Mouse (Mus musculus) heart, postnatal 0 days (tissue): ENCODE measurements around the gene Rorc. TPM values are rescaled to one million over a fixed set of nuclear protein-coding genes. Genes with fewer than 3 reads are reported as not detected.

Experiments used
- ATAC-seq: fragments of 200-750 bp; cut with Nextera tagmentation; 2 replicates; pipeline ENCODE4 v1.8.0; 2017; ENCODE audit warnings: low read depth, moderate number of reproducible peaks, moderate library complexity; ENCODE audit not compliant: insufficient read depth
- DNase-seq: peaks from one replicate; pipeline ENCODE4 v3.0.0-alpha.2; 2016; ENCODE audit warnings: low spot score
- H3K27ac ChIP-seq: fragments of 300-500 bp; sonication (generic); 2 replicates; pipeline ENCODE4 v1.5.1; 2014; ENCODE audit warnings: low read depth, mild to moderate bottlenecking
- H3K27me3 ChIP-seq: fragments of 300-500 bp; sonication (generic); 2 replicates; pipeline ENCODE4 v1.6.1; 2014; ENCODE audit warnings: low read length, mixed read lengths; ENCODE audit not compliant: control insufficient read depth, insufficient read depth
- H3K36me3 ChIP-seq: fragments of 300-500 bp; sonication (generic); replicated peaks from 2 replicates; pipeline ENCODE4 v1.6.1; 2014; ENCODE audit warnings: low read length, mixed read lengths; ENCODE audit not compliant: control insufficient read depth, insufficient read depth
- H3K4me1 ChIP-seq: fragments of 300-500 bp; sonication (generic); 2 replicates; pipeline ENCODE4 v1.6.1; 2014; ENCODE audit warnings: antibody characterized with exemption; ENCODE audit not compliant: control insufficient read depth, insufficient read depth
- H3K4me2 ChIP-seq: fragments of 300-500 bp; sonication (generic); 2 replicates; pipeline ENCODE4 v1.6.1; 2014; ENCODE audit warnings: low read depth, mild to moderate bottlenecking, low read length, moderate library complexity
- H3K4me3 ChIP-seq: fragments of 300-500 bp; sonication (generic); 2 replicates; pipeline ENCODE4 v1.5.1; 2014; ENCODE audit warnings: low read depth, low read length
- H3K9ac ChIP-seq: fragments of 300-500 bp; sonication (generic); replicated peaks from 2 replicates; pipeline ENCODE4 v1.6.1; 2014; ENCODE audit warnings: low read depth, low read length, mixed read lengths
- H3K9me3 ChIP-seq: fragments of 300-500 bp; sonication (generic); replicated peaks from 2 replicates; pipeline ENCODE4 v1.6.1; 2016; ENCODE audit warnings: low read length; ENCODE audit not compliant: control insufficient read depth
- CTCF ChIP-seq: IDR thresholded peaks from 2 replicates; pipeline ENCODE4 v1.5.1; 2016; ENCODE audit warnings: antibody characterized with exemption, control low read depth, low read depth
- EP300 ChIP-seq: IDR thresholded peaks from 2 replicates; pipeline ENCODE4 v1.6.1; 2016; ENCODE audit warnings: antibody characterized with exemption, low read depth
- WGBS: fragments of 180-500 bp; shearing (Covaris S2); extraction: QIAGEN DNeasy Blood & Tissue Kit; methylation state at CpG from one replicate; pipeline ENCODE4 v1.1.7; 2014; 5-methylcytosine and 5-hydroxymethylcytosine counted together
- polyA plus RNA-seq: library from polyadenylated mRNA; unstranded; fragments of >200 nt; fragmentation: Nextera tagmentation; extraction: Ambion mirVana; gene quantifications from 2 replicates; pipeline ENCODE4 v1.2.1, GENCODE M21; 2015
- total RNA-seq: library from RNA; depleted of rRNA; stranded (reverse); fragments of >200 nt; gene quantifications from 2 replicates; pipeline ENCODE4 v1.2.3, GENCODE M21; 2014; ENCODE audit warnings: low replicate concordance; rRNA removed

Rorc gene
- 37.2 and 55.0 TPM in 2 replicates for total RNA-seq
- polyA plus RNA-seq, result 13.5 and 17.1 TPM in 2 replicates

GRCm38 (mm10) chr3:94372641-94373040 lies at the start of gene Rorc:
TSS of gene Rorc (plus strand) at chr3:94372794.
- H3K27me3 ChIP-seq, result no peaks in the 10 kb centered on the region
- TF ChIP-seq CTCF, result no peak
- TF ChIP-seq EP300, result no peak
- WGBS, result 14% methylated on average over 5 of the region's 5 CpGs
- peaks cover 17% of the 10 kb centered on the region; the same call in 1 of the 2 replicates for H3K4me1 ChIP-seq
- H3K36me3 ChIP-seq, result no peaks in the 10 kb centered on the region
- no peaks in the 10 kb centered on the region for H3K9me3 ChIP-seq
- H3K4me2 ChIP-seq, result peak within 1 kb of the TSS; percentile 72
- H3K9ac ChIP-seq, result peak within 1 kb of the TSS; percentile 43; the same call in 1 of the 2 replicates
- DNase-seq (peak; percentile 55), ATAC-seq (peak; percentile 72)
- peak within 1 kb of the TSS; percentile 48 for H3K4me3 ChIP-seq
- H3K27ac ChIP-seq, result peak within 1 kb of the TSS; percentile 49; the same call in 1 of the 2 replicates

GRCm38 (mm10) chr3:94328681-94329080 lies 43.9 kb upstream of the Rorc start:
- DNase-seq, result no peak

GRCm38 (mm10) chr3:94334442-94334841 lies 38.2 kb upstream of the Rorc start:
- 83% methylated on average over 4 of the region's 4 CpGs for WGBS
- no peak overlapping the region for H3K9ac ChIP-seq
- no peak overlapping the region for H3K27ac ChIP-seq
- peaks cover 10% of the 10 kb centered on the region; the same call in 1 of the 2 replicates for H3K36me3 ChIP-seq
- H3K9me3 ChIP-seq, result no peaks in the 10 kb centered on the region
- DNase-seq (no peak), ATAC-seq (no peak)
- H3K4me3 ChIP-seq, result no peak overlapping the region
- TF ChIP-seq EP300 (no peak), CTCF (no peak)
- H3K4me2 ChIP-seq, result no peak overlapping the region
- H3K27me3 ChIP-seq, result no peaks in the 10 kb centered on the region
- H3K4me1 ChIP-seq, result no peaks in the 10 kb centered on the region

More at GRCm38 (mm10) chr3:94328681-94329080, 43.9 kb upstream of the Rorc start:
- Histone ChIP-seq H3K27me3 (no peaks in the 10 kb centered on the region), H3K27ac (no peak overlapping the region), H3K4me3 (no peak overlapping the region), H3K4me2 (no peak overlapping the region), H3K4me1 (no peaks in the 10 kb centered on the region), H3K9ac (no peak overlapping the region), H3K9me3 (no peaks in the 10 kb centered on the region), H3K36me3 (peaks cover 27% of the 10 kb centered on the region)
- TF ChIP-seq EP300 (no peak), CTCF (peak; percentile 26; the same call in 1 of the 2 replicates)
- 64% methylated on average over 3 of the region's 3 CpGs for WGBS
- no peak for ATAC-seq

GRCm38 (mm10) chr3:94338522-94338921 lies 34.1 kb upstream of the Rorc start:
- 73% methylated on average over 3 of the region's 3 CpGs for WGBS

GRCm38 (mm10) chr3:94341959-94342422 lies 30.6 kb upstream of the Rorc start, which contains the start of gene Them5:
TSS of gene Them5 (plus strand) at chr3:94342099.
- H3K4me1 ChIP-seq, result no peaks in the 10 kb centered on the region
- no peak within 1 kb of the TSS for H3K9ac ChIP-seq
- H3K27ac ChIP-seq, result no peak within 1 kb of the TSS
- TF ChIP-seq EP300 (no peak), CTCF (no peak)
- no peak for ATAC-seq
- no peak within 1 kb of the TSS for H3K4me2 ChIP-seq
- WGBS, result 23% methylated on average over 3 of the region's 3 CpGs
- DNase-seq, result peak; percentile 13
- H3K9me3 ChIP-seq, result no peaks in the 10 kb centered on the region
- H3K36me3 ChIP-seq, result no peaks in the 10 kb centered on the region
- no peaks in the 10 kb centered on the region for H3K27me3 ChIP-seq
- no peak within 1 kb of the TSS for H3K4me3 ChIP-seq

More at GRCm38 (mm10) chr3:94338522-94338921, 34.1 kb upstream of the Rorc start:
- Histone ChIP-seq H3K27ac (no peak overlapping the region), H3K4me2 (no peak overlapping the region), H3K4me1 (no peaks in the 10 kb centered on the region), H3K9ac (no peak overlapping the region), H3K27me3 (no peaks in the 10 kb centered on the region), H3K4me3 (no peak overlapping the region), H3K9me3 (no peaks in the 10 kb centered on the region), H3K36me3 (no peaks in the 10 kb centered on the region)
- DNase-seq, result no peak
- ATAC-seq, result no peak
- TF ChIP-seq CTCF (no peak), EP300 (no peak)

DNA sequence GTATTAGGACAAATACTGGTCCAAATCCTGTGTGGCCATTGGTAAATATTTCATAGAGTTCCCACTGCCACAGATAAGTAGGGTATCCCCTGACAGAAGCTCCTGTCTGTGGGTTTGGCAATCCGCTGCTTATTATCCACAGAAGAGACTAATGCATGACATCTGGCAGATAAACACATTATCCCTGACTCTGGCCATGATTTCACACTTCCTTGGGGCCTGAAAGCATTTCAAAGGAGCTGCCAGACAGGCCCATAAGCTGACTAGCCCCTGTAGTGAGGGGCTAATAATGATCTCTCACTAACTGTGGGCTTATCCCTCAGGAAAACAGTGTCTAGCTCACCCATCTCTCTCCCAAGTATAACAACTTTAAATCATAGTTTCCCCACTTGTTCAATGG lies 30.0 kb upstream of the Rorc start:
- no peaks in the 10 kb centered on the region for H3K27me3 ChIP-seq
- no peaks in the 10 kb centered on the region for H3K36me3 ChIP-seq
- ATAC-seq (no peak), DNase-seq (no peak)
- no peaks in the 10 kb centered on the region for H3K9me3 ChIP-seq
- TF ChIP-seq CTCF (no peak), EP300 (no peak)
- WGBS, result 62% methylated on average over 1 of the region's 1 CpGs
- H3K4me1 ChIP-seq, result no peaks in the 10 kb centered on the region
- H3K27ac ChIP-seq, result no peak overlapping the region
- no peak overlapping the region for H3K4me2 ChIP-seq
- H3K4me3 ChIP-seq, result no peak overlapping the region
- H3K9ac ChIP-seq, result no peak overlapping the region
